Mouse (Mus musculus) neural tube, embryonic 14.5 days (tissue): ENCODE measurements around the gene Egfl7. TPM values are rescaled to one million over a fixed set of nuclear protein-coding genes. Genes with fewer than 3 reads are reported as not detected.
A peak's percentile ranks its signal among the peaks of the same experiment; 100 is the strongest.

Experiments used
- ATAC-seq: fragments of 200-750 bp; cut with Nextera tagmentation; 2 replicates; pipeline ENCODE4 v1.8.0; 2017; ENCODE audit warnings: low read depth, mild to moderate bottlenecking, moderate TSS enrichment, moderate library complexity
- H3K27ac ChIP-seq: fragments of 300-500 bp; sonication (generic); 2 replicates; pipeline ENCODE4 v1.5.1; 2014; ENCODE audit warnings: low read depth, mild to moderate bottlenecking, control low read depth, low read length, moderate library complexity, mixed read lengths
- H3K27me3 ChIP-seq: fragments of 300-500 bp; sonication (generic); 2 replicates; pipeline ENCODE4 v1.6.1; 2014; ENCODE audit warnings: low read length; ENCODE audit not compliant: control insufficient read depth, insufficient read depth
- H3K36me3 ChIP-seq: fragments of 300-500 bp; sonication (generic); 2 replicates; pipeline ENCODE4 v1.6.1; 2014; ENCODE audit warnings: low read length, mixed read lengths; ENCODE audit not compliant: control insufficient read depth, insufficient read depth
- H3K4me1 ChIP-seq: fragments of 300-500 bp; sonication (generic); 2 replicates; pipeline ENCODE4 v1.6.1; 2014; ENCODE audit warnings: low read length; ENCODE audit not compliant: control insufficient read depth, insufficient read depth
- H3K4me2 ChIP-seq: fragments of 300-500 bp; sonication (generic); 2 replicates; pipeline ENCODE4 v1.6.1; 2014; ENCODE audit warnings: mild to moderate bottlenecking, low read depth, low read length, control low read depth
- H3K4me3 ChIP-seq: fragments of 300-500 bp; sonication (generic); 2 replicates; pipeline ENCODE4 v1.5.1; 2014; ENCODE audit warnings: low read depth, low read length, control low read depth, mixed read lengths
- H3K9ac ChIP-seq: fragments of 300-500 bp; sonication (generic); replicated peaks from 2 replicates; pipeline ENCODE4 v1.6.1; 2014; ENCODE audit warnings: low read depth, mild to moderate bottlenecking, control low read depth, low read length, mixed read lengths
- H3K9me3 ChIP-seq: fragments of 300-500 bp; sonication (generic); 2 replicates; pipeline ENCODE4 v1.6.1; 2016; ENCODE audit warnings: low read length; ENCODE audit not compliant: control insufficient read depth
- WGBS: fragments of 180-500 bp; shearing (Covaris S2); extraction: QIAGEN DNeasy Blood & Tissue Kit; methylation state at CpG from one replicate; pipeline ENCODE4 v1.1.7; 2014; 5-methylcytosine and 5-hydroxymethylcytosine counted together
- polyA plus RNA-seq: library from polyadenylated mRNA; unstranded; fragments of >200 nt; fragmentation: Nextera tagmentation; extraction: Ambion mirVana; gene quantifications from 2 replicates; pipeline ENCODE4 v1.2.1, GENCODE M21; 2014

Egfl7 gene
- polyA plus RNA-seq, 1 experiment from 2014 or later, result 37.4 TPM

GRCm38 (mm10) chr2:26573396-26573795 lies 6.4 kb upstream of the Egfl7 start:
- Histone ChIP-seq H3K9me3 (no peaks in the 10 kb centered on the region), H3K36me3 (no peaks in the 10 kb centered on the region), H3K27ac (peak overlapping the region; percentile 28; the same call in 1 of the 2 replicates), H3K4me1 (0 out of 2 replicates have a peak, but pooled peaks cover 3% of the 10 kb centered on the region), H3K4me3 (no peak overlapping the region), H3K4me2 (no peak overlapping the region), H3K27me3 (no peaks in the 10 kb centered on the region), H3K9ac (no peak overlapping the region)
- WGBS, result 47% methylated on average over 12 of the region's 12 CpGs
- peak; percentile 40; the same call in 1 of the 2 replicates for ATAC-seq

- H3K9ac ChIP-seq, result no peak overlapping the region
- no peaks in the 10 kb centered on the region for H3K36me3 ChIP-seq
- no peak for ATAC-seq
- peak overlapping the region; percentile 28; the same call in 1 of the 2 replicates for H3K27ac ChIP-seq
- no peak overlapping the region for H3K4me3 ChIP-seq
- 0 out of 2 replicates have a peak, but pooled peaks cover 3% of the 10 kb centered on the region for H3K4me1 ChIP-seq
- no peaks in the 10 kb centered on the region for H3K27me3 ChIP-seq
- no peaks in the 10 kb centered on the region for H3K9me3 ChIP-seq
- no peak overlapping the region for H3K4me2 ChIP-seq
- 25% methylated on average over 5 of the region's 5 CpGs for WGBS
Measured at GRCm38 (mm10) chr2:26573807-26574206, 6.0 kb upstream of the Egfl7 start.

- no peaks in the 10 kb centered on the region for H3K27me3 ChIP-seq
- H3K9me3 ChIP-seq, result no peaks in the 10 kb centered on the region
- H3K4me2 ChIP-seq, result no peak overlapping the region
- no peaks in the 10 kb centered on the region for H3K36me3 ChIP-seq
- 0 out of 2 replicates have a peak, but pooled peaks cover 3% of the 10 kb centered on the region for H3K4me1 ChIP-seq
- H3K4me3 ChIP-seq, result no peak overlapping the region
- no peak overlapping the region for H3K27ac ChIP-seq
- WGBS, result 15% methylated on average over 5 of the region's 5 CpGs
- H3K9ac ChIP-seq, result no peak overlapping the region
- no peak for ATAC-seq
Measured at GRCm38 (mm10) chr2:26574862-26575261, 5.0 kb upstream of the Egfl7 start.

- ATAC-seq, result no peak
- WGBS, result 83% methylated on average over 1 of the region's 1 CpGs
- H3K4me3 ChIP-seq, result no peak overlapping the region
Measured at GRCm38 (mm10) chr2:26575378-26575777, 4.4 kb upstream of the Egfl7 start.

GRCm38 (mm10) chr2:26575865-26576264 lies 3.9 kb upstream of the Egfl7 start:
- Histone ChIP-seq H3K4me3 (no peak overlapping the region), H3K4me1 (0 out of 2 replicates have a peak, but pooled peaks cover 3% of the 10 kb centered on the region), H3K36me3 (no peaks in the 10 kb centered on the region), H3K27me3 (no peaks in the 10 kb centered on the region), H3K4me2 (no peak overlapping the region), H3K27ac (no peak overlapping the region), H3K9ac (no peak overlapping the region), H3K9me3 (no peaks in the 10 kb centered on the region)
- WGBS, result 66% methylated on average over 4 of the region's 4 CpGs
- ATAC-seq, result no peak

More at GRCm38 (mm10) chr2:26575378-26575777, 4.4 kb upstream of the Egfl7 start:
- Histone ChIP-seq H3K4me2 (no peak overlapping the region), H3K27ac (no peak overlapping the region), H3K9me3 (no peaks in the 10 kb centered on the region), H3K27me3 (no peaks in the 10 kb centered on the region), H3K36me3 (no peaks in the 10 kb centered on the region), H3K4me1 (0 out of 2 replicates have a peak, but pooled peaks cover 3% of the 10 kb centered on the region), H3K9ac (no peak overlapping the region)

- no peak overlapping the region for H3K4me3 ChIP-seq
- H3K4me2 ChIP-seq, result no peak overlapping the region
- ATAC-seq, result no peak
- 0 out of 2 replicates have a peak, but pooled peaks cover 3% of the 10 kb centered on the region for H3K4me1 ChIP-seq
- H3K9ac ChIP-seq, result no peak overlapping the region
- WGBS, result 58% methylated on average over 4 of the region's 4 CpGs
- H3K9me3 ChIP-seq, result no peaks in the 10 kb centered on the region
- H3K36me3 ChIP-seq, result no peaks in the 10 kb centered on the region
- no peaks in the 10 kb centered on the region for H3K27me3 ChIP-seq
- no peak overlapping the region for H3K27ac ChIP-seq
Measured at GRCm38 (mm10) chr2:26576462-26576861, 3.4 kb upstream of the Egfl7 start.

- no peaks in the 10 kb centered on the region for H3K27me3 ChIP-seq
- no peak overlapping the region for H3K4me3 ChIP-seq
- 0 out of 2 replicates have a peak, but pooled peaks cover 3% of the 10 kb centered on the region for H3K4me1 ChIP-seq
- H3K9ac ChIP-seq, result no peak overlapping the region
- WGBS, result 43% methylated on average over 6 of the region's 6 CpGs
- no peaks in the 10 kb centered on the region for H3K36me3 ChIP-seq
- no peak overlapping the region for H3K4me2 ChIP-seq
- no peaks in the 10 kb centered on the region for H3K9me3 ChIP-seq
- H3K27ac ChIP-seq, result no peak overlapping the region
- ATAC-seq, result no peak
Measured at GRCm38 (mm10) chr2:26578369-26578768, 1.4 kb upstream of the Egfl7 start.

GRCm38 (mm10) chr2:26580751-26581150 lies 937 bp downstream of the Egfl7 start:
- no peak overlapping the region for H3K27ac ChIP-seq
- no peaks in the 10 kb centered on the region for H3K36me3 ChIP-seq
- ATAC-seq, result no peak
- WGBS, result 89% methylated on average over 5 of the region's 5 CpGs
- no peaks in the 10 kb centered on the region for H3K27me3 ChIP-seq
- H3K9ac ChIP-seq, result no peak overlapping the region
- no peak overlapping the region for H3K4me2 ChIP-seq
- 0 out of 2 replicates have a peak, but pooled peaks cover 3% of the 10 kb centered on the region for H3K4me1 ChIP-seq
- H3K4me3 ChIP-seq, result no peak overlapping the region
- H3K9me3 ChIP-seq, result no peaks in the 10 kb centered on the region

GRCm38 (mm10) chr2:26582203-26582602 lies 2.4 kb downstream of the Egfl7 start:
- Histone ChIP-seq H3K9me3 (no peaks in the 10 kb centered on the region), H3K4me1 (peaks cover 7% of the 10 kb centered on the region; the same call in 1 of the 2 replicates), H3K27me3 (no peaks in the 10 kb centered on the region), H3K9ac (no peak overlapping the region), H3K4me2 (no peak overlapping the region), H3K4me3 (no peak overlapping the region), H3K27ac (no peak overlapping the region), H3K36me3 (no peaks in the 10 kb centered on the region)
- WGBS, result 63% methylated on average over 2 of the region's 2 CpGs
- ATAC-seq, result no peak
